Mouse (Mus musculus) bone marrow macrophage, adult 2 months (primary cell): ENCODE measurements around the gene Myo18b.

Experiments used
- CTCF ChIP-seq: IDR thresholded peaks from 2 replicates; pipeline ENCODE4 v1.5.1; 2012; ENCODE audit warnings: low read depth, mild to moderate bottlenecking, low read length, moderate library complexity
- POLR2A ChIP-seq: IDR thresholded peaks from 2 replicates; pipeline ENCODE4 v1.6.1; 2012; ENCODE audit warnings: mild to moderate bottlenecking, low read depth, low read length, borderline replicate concordance

GRCm38 (mm10) chr5:112877391-112878115 is 18.6 kb downstream of the Myo18b start:
- TF ChIP-seq CTCF (no peak), POLR2A (no peak)
